Mouse (Mus musculus): ENCODE measurements around the gene Msx2. TPM values are rescaled to one million over a fixed set of nuclear protein-coding genes. Genes with fewer than 3 reads are reported as not detected.

Gene Msx2
- polyA plus RNA-seq, 1 experiment from 2014 or later, result 35.6 TPM

GRCm38 (mm10) chr13:53417701-53418100 is 55.2 kb downstream of the Msx2 start:
- H3K4me3 ChIP-seq (ENCODE audit: low read depth, low read length), result no peak overlapping the region
- H3K9ac ChIP-seq (ENCODE audit: low read length), result no peak overlapping the region
- no peak for ATAC-seq (ENCODE audit: insufficient number of reproducible peaks, low FRiP score, low TSS enrichment, low read depth)
- no peak overlapping the region for H3K4me2 ChIP-seq (ENCODE audit: low read depth, severe bottlenecking)
- WGBS, result 91% methylated on average over 6 of the region's 6 CpGs
- DNase-seq (ENCODE audit: low spot score), result no peak
- no peaks in the 10 kb centered on the region for H3K9me3 ChIP-seq (ENCODE audit: control insufficient read depth, low read length)
- no peak overlapping the region for H3K27ac ChIP-seq (replicated peaks; ENCODE audit: low read depth, low read length)
- H3K36me3 ChIP-seq (ENCODE audit: control insufficient read depth, insufficient read depth, low read length), result no peaks in the 10 kb centered on the region
- H3K4me1 ChIP-seq (ENCODE audit: control insufficient read depth, insufficient read depth, low read length), result no peaks in the 10 kb centered on the region
- H3K27me3 ChIP-seq (ENCODE audit: control insufficient read depth, insufficient read depth, low read length), result no peaks in the 10 kb centered on the region

Other genes starting within 250 kb of the Msx2 start
- gene Ror2, start 186.9 kb downstream of the Msx2 start, polyA plus RNA-seq (2014; fragmentation: Nextera tagmentation; extraction: Ambion mirVana), result 17.8 and 21.1 TPM in 2 replicates
- 39.1 and 39.9 TPM in 2 replicates for gene Sptlc1, start 95.7 kb downstream of the Msx2 start, polyA plus RNA-seq (2014; fragmentation: Nextera tagmentation; extraction: Ambion mirVana)

Measured in limb, embryonic 11.5 days (tissue).